Mouse (Mus musculus) mouse embryonic stem cell (cell line): Measurements from ENCODE around the gene Skp2.
"Not testable (repeated sequence)": the region's sequence is repeated elsewhere in the genome, so short reads cannot be mapped to it uniquely, and the experiment has no call there.

ENCODE experiments used
- in situ Hi-C, 2 experiments: fragments of 300-500 bp; cut with MboI; formaldehyde crosslinking; loops; 1 replicate in 1 of 2; 3 replicates in 1 of 2; pipeline ENCODE4 v1.14.3; 2019 to 2020; ENCODE audit warnings: low sequenced_read_pairs in 2 of 2, low pct_unique_long_range_greater_than_20kb in 1 of 2, mixed read lengths in 1 of 2; ENCODE audit not compliant: unreplicated experiment in 1 of 2

Skp2 gene

GRCm38 (mm10) chr15:9155325-9155724, at the start of gene Skp2:
TSS of gene Skp2 (minus strand) at chr15:9155425.
- in situ Hi-C loops = no loop called here

- in situ Hi-C loops = no loop called here
Measured at GRCm38 (mm10) chr15:9198421-9198820, 43.2 kb upstream of the Skp2 start.

GRCm38 (mm10) chr15:9192685-9193084, 37.5 kb upstream of the Skp2 start:
- in situ Hi-C loops = not testable (repeated sequence)

GRCm38 (mm10) chr15:9189796-9190195, 34.6 kb upstream of the Skp2 start:
- in situ Hi-C loops = no loop called here

GRCm38 (mm10) chr15:9183995-9184394, 28.8 kb upstream of the Skp2 start:
- in situ Hi-C loops = no loop called here

GRCm38 (mm10) chr15:9177038-9177437, 21.8 kb upstream of the Skp2 start:
- in situ Hi-C loops = no loop called here

GRCm38 (mm10) chr15:9164125-9164524, 8.9 kb upstream of the Skp2 start:
- in situ Hi-C loops = no loop called here

GRCm38 (mm10) chr15:9162557-9163070, 7.4 kb upstream of the Skp2 start:
- in situ Hi-C loops = no loop called here

GRCm38 (mm10) chr15:9140684-9141171, 14.5 kb downstream of the Skp2 start:
- in situ Hi-C loops = no loop called here

- in situ Hi-C loops = no loop called here
Measured at GRCm38 (mm10) chr15:9140252-9140680, 15.0 kb downstream of the Skp2 start, which contains the start of gene Lmbrd2. TSS of gene Lmbrd2 (plus strand) at chr15:9140550.

GRCm38 (mm10) chr15:9139447-9139846, 15.8 kb downstream of the Skp2 start:
- in situ Hi-C loops = no loop called here

- in situ Hi-C loops = no loop called here
Measured at GRCm38 (mm10) chr15:9134891-9135507, 20.2 kb downstream of the Skp2 start.

- in situ Hi-C loops = no loop called here
Measured at GRCm38 (mm10) chr15:9132693-9133443, 22.4 kb downstream of the Skp2 start.

- in situ Hi-C loops = no loop called here
Measured at GRCm38 (mm10) chr15:9131499-9131888, 23.7 kb downstream of the Skp2 start.

GRCm38 (mm10) chr15:9130772-9131498, 24.3 kb downstream of the Skp2 start:
- in situ Hi-C loops = no loop called here

- in situ Hi-C loops = no loop called here
Measured at GRCm38 (mm10) chr15:9127051-9127791, 28.0 kb downstream of the Skp2 start.

- in situ Hi-C loops = no loop called here
Measured at GRCm38 (mm10) chr15:9124856-9125255, 30.4 kb downstream of the Skp2 start.

- in situ Hi-C loops = no loop called here
Measured at GRCm38 (mm10) chr15:9122989-9123388, 32.2 kb downstream of the Skp2 start.
